Comparison of ENCODE assay signal across 12 mouse cellular contexts in genomic region chr15:9075608-9076200, GRCm38 (mm10). TPM values are rescaled to one million over a fixed set of nuclear protein-coding genes. Genes with fewer than 3 reads are reported as not detected.
DNase-seq lines count a peak whose midpoint lies in the region; ATAC-seq and TF ChIP-seq lines count a peak whose summit lies in the region.
"Had no signal": no experiment of that assay in that cellular context is flagged by ENCODE, and none has a peak within 500 bp of the region (broad histone marks: within the 10 kb centered on the region; RNA-seq: fewer than 3 reads in every experiment).

No protein-coding gene starts in this region.

- no peak overlapping the region for H3K4me3 ChIP-seq in forebrain, embryonic 10.5 days
- H3K4me3 ChIP-seq in forebrain, embryonic 12.5 days (replicated peaks) = no peak overlapping the region
- peak overlapping the region; percentile 9; the same call in 1 of the 2 replicates for H3K4me3 ChIP-seq in lung, embryonic 14.5 days (ENCODE audit: low read depth, low read length)
- no peak overlapping the region for H3K4me3 ChIP-seq in embryonic facial prominence, embryonic 12.5 days
- peak overlapping the region; percentile 81 to 90 for H3K4me3 ChIP-seq in liver, embryonic 14.5 days (ENCODE audit: insufficient read depth in 1 of 2, low read depth in 2 of 2, low read length in 2 of 2)
- H3K4me3 ChIP-seq: myocyte had no signal

- H3K9ac ChIP-seq in forebrain, embryonic 12.5 days = no peak overlapping the region
- 0 out of 2 replicates have a peak overlapping the region, but pooled peaks have one; percentile 18 for H3K9ac ChIP-seq in lung, embryonic 14.5 days
- no peak overlapping the region for H3K9ac ChIP-seq in embryonic facial prominence, embryonic 12.5 days
- H3K9ac ChIP-seq in liver, embryonic 14.5 days (replicated peaks) = peak overlapping the region; percentile 79

- no peak overlapping the region for H3K4me2 ChIP-seq in forebrain, embryonic 12.5 days
- H3K4me2 ChIP-seq in lung, embryonic 14.5 days = peak overlapping the region; percentile 79
- peak overlapping the region; percentile 22 for H3K4me2 ChIP-seq in embryonic facial prominence, embryonic 12.5 days (replicated peaks)
- H3K4me2 ChIP-seq in liver, embryonic 14.5 days (ENCODE audit: low read depth) = peak overlapping the region; percentile 95

- ATAC-seq in forebrain, embryonic 12.5 days (ENCODE audit: low FRiP score) = no peak
- no peak for ATAC-seq in lung, embryonic 14.5 days (ENCODE audit: insufficient read depth)
- no peak for ATAC-seq in embryonic facial prominence, embryonic 12.5 days (ENCODE audit: insufficient number of reproducible peaks, insufficient read depth, low FRiP score, low TSS enrichment)
- ATAC-seq in liver, embryonic 14.5 days (ENCODE audit: insufficient read depth) = no peak

- peaks cover 61% of the 10 kb centered on the region for H3K4me1 ChIP-seq in forebrain, embryonic 10.5 days
- H3K4me1 ChIP-seq in forebrain, embryonic 12.5 days = peaks cover 38% of the 10 kb centered on the region
- H3K4me1 ChIP-seq in lung, embryonic 14.5 days (ENCODE audit: insufficient read depth) = peaks cover 23% of the 10 kb centered on the region
- peaks cover 37% of the 10 kb centered on the region for H3K4me1 ChIP-seq in embryonic facial prominence, embryonic 12.5 days
- H3K4me1 ChIP-seq in liver, embryonic 14.5 days (replicated peaks; ENCODE audit: control insufficient read depth in 2 of 2, insufficient read depth in 2 of 2, low read length in 1 of 2) = peaks cover 53 to 55% of the 10 kb centered on the region in 2 experiments

- WGBS in forebrain, embryonic 10.5 days = 78% methylated on average over 14 of the region's 14 CpGs
- 78% methylated on average over 14 of the region's 14 CpGs for WGBS in forebrain, embryonic 12.5 days
- WGBS in lung, embryonic 14.5 days = 43% methylated on average over 14 of the region's 14 CpGs
- 56% methylated on average over 14 of the region's 14 CpGs for WGBS in embryonic facial prominence, embryonic 12.5 days
- WGBS in liver, embryonic 14.5 days (ENCODE audit: insufficient replicate concordance) = 19% methylated on average over 14 of the region's 14 CpGs

- 0 out of 2 replicates have a peak overlapping the region, but pooled peaks have one; percentile 22 for H3K27ac ChIP-seq in forebrain, embryonic 10.5 days
- no peak overlapping the region for H3K27ac ChIP-seq in forebrain, embryonic 12.5 days
- peak overlapping the region; percentile 74 for H3K27ac ChIP-seq in lung, embryonic 14.5 days (ENCODE audit: low read depth)
- H3K27ac ChIP-seq in embryonic facial prominence, embryonic 12.5 days = 0 out of 2 replicates have a peak overlapping the region, but pooled peaks have one; percentile 17
- peak overlapping the region; percentile 96 for H3K27ac ChIP-seq in liver, embryonic 14.5 days

- peaks cover 4% of the 10 kb centered on the region; the same call in 1 of the 2 replicates for H3K36me3 ChIP-seq in forebrain, embryonic 10.5 days (replicated peaks)
- H3K36me3 ChIP-seq in forebrain, embryonic 12.5 days (replicated peaks) = no peaks in the 10 kb centered on the region
- no peaks in the 10 kb centered on the region for H3K36me3 ChIP-seq in lung, embryonic 14.5 days (ENCODE audit: insufficient read depth)
- H3K36me3 ChIP-seq in embryonic facial prominence, embryonic 12.5 days = 0 out of 2 replicates have a peak, but pooled peaks cover 3% of the 10 kb centered on the region
- peaks cover 22% of the 10 kb centered on the region for H3K36me3 ChIP-seq in liver, embryonic 14.5 days (replicated peaks; ENCODE audit: control insufficient read depth, insufficient read depth, low read depth)

- TF ChIP-seq EP300 in liver, embryonic 14.5 days (IDR thresholded peaks at IDR 0.05; ENCODE audit: low read depth) = no peak

- TF ChIP-seq CTCF in lung, embryonic 14.5 days (IDR thresholded peaks at IDR 0.05; ENCODE audit: low read depth) = no peak
- no peak for TF ChIP-seq CTCF in liver, embryonic 14.5 days (IDR thresholded peaks at IDR 0.05; ENCODE audit: low read depth)

- H3K9me3 ChIP-seq in forebrain, embryonic 10.5 days = no peaks in the 10 kb centered on the region
- H3K9me3 ChIP-seq in forebrain, embryonic 12.5 days = no peaks in the 10 kb centered on the region
- no peaks in the 10 kb centered on the region for H3K9me3 ChIP-seq in lung, embryonic 14.5 days (ENCODE audit: low read depth, low read length)
- H3K9me3 ChIP-seq in embryonic facial prominence, embryonic 12.5 days = no peaks in the 10 kb centered on the region
- H3K9me3 ChIP-seq in liver, embryonic 14.5 days (ENCODE audit: control insufficient read depth, low read length) = no peaks in the 10 kb centered on the region

- no peak for DNase-seq in forebrain, embryonic 10.5 days (ENCODE audit: extremely low spot score, low spot score)
- peak; percentile 35 for DNase-seq in lung, embryonic 14.5 days
- no peak for DNase-seq in lung, postnatal 4 days
- no peak for DNase-seq in liver, embryonic 14.5 days (ENCODE audit: low read depth in 3 of 3, low spot score in 3 of 3)
- DNase-seq in layer of hippocampus, postnatal 10 days (ENCODE audit: low spot score in 2 of 2) = no peak
- no peak for DNase-seq in spleen, postnatal 4 days (ENCODE audit: low spot score in 2 of 2)
- DNase-seq: cerebellum, postnatal 14 days; kidney, adult 8-10 months; thymus, adult 2 months had no signal

- no peaks in the 10 kb centered on the region for H3K27me3 ChIP-seq in forebrain, embryonic 10.5 days (ENCODE audit: poor library complexity, severe bottlenecking)
- no peaks in the 10 kb centered on the region for H3K27me3 ChIP-seq in forebrain, embryonic 12.5 days
- H3K27me3 ChIP-seq in lung, embryonic 14.5 days (ENCODE audit: insufficient read depth, low read length) = no peaks in the 10 kb centered on the region
- H3K27me3 ChIP-seq in embryonic facial prominence, embryonic 12.5 days = no peaks in the 10 kb centered on the region
- H3K27me3 ChIP-seq in liver, embryonic 14.5 days (ENCODE audit: control insufficient read depth, insufficient read depth, low read length) = no peaks in the 10 kb centered on the region

RNA-seq across cellular contexts. Expression of gene Nadk2, which starts 4.6 kb away (rescaled TPM):
- polyA plus RNA-seq in forebrain, embryonic 10.5 days (2016; fragmentation: Nextera tagmentation; extraction: Ambion mirVana) = 30.1 and 30.4 TPM in 2 replicates
- 32.0 and 34.9 TPM in 2 replicates for polyA plus RNA-seq in forebrain, embryonic 12.5 days (2016; fragmentation: Nextera tagmentation; extraction: Ambion mirVana)
- 38.6 and 42.1 TPM in 2 replicates for polyA plus RNA-seq in lung, embryonic 14.5 days (2014; fragmentation: Nextera tagmentation; extraction: Ambion mirVana)
- 36.5 and 41.4 TPM in 2 replicates for polyA plus RNA-seq in embryonic facial prominence, embryonic 12.5 days (2016; fragmentation: Nextera tagmentation; extraction: Ambion mirVana)
- 53.8 and 96.0 TPM in 2 replicates for polyA plus RNA-seq in liver, embryonic 14.5 days (2012; rRNA removed)
- polyA plus RNA-seq in liver, embryonic 14.5 days (2014; fragmentation: Nextera tagmentation; extraction: Ambion mirVana) = 113 and 125 TPM in 2 replicates
- total RNA-seq in layer of hippocampus, postnatal 10 days (2021) = 10 to 100 TPM; 46.8 to 50.0 TPM

Comparison
In these comparisons a context has a peak if more than half of its experiments do, and no peak if none do; other contexts are left out.
1. H3K4me3 ChIP-seq: peak in lung, embryonic 14.5 days (single experiment) and liver, embryonic 14.5 days (2 of 2); none in forebrain, embryonic 10.5 days (single experiment), forebrain, embryonic 12.5 days (single experiment) and embryonic facial prominence, embryonic 12.5 days (single experiment).
2. H3K9ac ChIP-seq: peak in lung, embryonic 14.5 days (single experiment) and liver, embryonic 14.5 days (single experiment); none in forebrain, embryonic 12.5 days (single experiment) and embryonic facial prominence, embryonic 12.5 days (single experiment).